Mouse (Mus musculus): ENCODE data around the gene Fkbp1b.
"Not testable (repeated sequence)": the region's sequence is repeated elsewhere in the genome, so short reads cannot be mapped to it uniquely, and the experiment has no call there.

The Fkbp1b gene

DNA sequence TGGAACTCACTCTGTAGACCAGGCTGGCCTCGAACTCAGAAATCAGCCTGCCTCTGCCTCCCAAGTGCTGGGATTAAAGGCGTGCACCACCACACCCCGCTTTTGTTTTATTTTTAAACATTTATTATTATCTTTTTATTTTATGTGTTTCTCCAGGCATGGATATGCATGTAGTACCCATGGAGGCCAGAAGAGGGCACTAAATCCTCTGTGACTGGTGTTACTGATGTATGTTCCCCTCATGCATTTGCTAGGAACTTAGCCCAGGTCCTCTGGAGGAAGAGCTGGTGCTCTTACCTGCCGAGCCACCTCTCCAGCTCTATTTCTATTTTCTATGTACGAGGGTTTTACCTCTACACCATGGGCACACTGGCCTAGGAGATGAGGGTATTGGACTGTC lies 14.8 kb upstream of the Fkbp1b start:
- DNase-seq (ENCODE audit: extremely low read depth, insufficient read length, low spot score): no peak

GRCm38 (mm10) chr12:4843741-4844140 lies 2.4 kb upstream of the Fkbp1b start:
- DNase-seq (ENCODE audit: extremely low read depth, insufficient read length, low spot score): peak; percentile 70

GRCm38 (mm10) chr12:4842890-4843597 lies 1.7 kb upstream of the Fkbp1b start, which contains the start of gene Wdcp:
Wdcp (plus strand) TSS chr12:4843303.
- DNase-seq (ENCODE audit: extremely low read depth, insufficient read length, low spot score): peak; percentile 91

DNA sequence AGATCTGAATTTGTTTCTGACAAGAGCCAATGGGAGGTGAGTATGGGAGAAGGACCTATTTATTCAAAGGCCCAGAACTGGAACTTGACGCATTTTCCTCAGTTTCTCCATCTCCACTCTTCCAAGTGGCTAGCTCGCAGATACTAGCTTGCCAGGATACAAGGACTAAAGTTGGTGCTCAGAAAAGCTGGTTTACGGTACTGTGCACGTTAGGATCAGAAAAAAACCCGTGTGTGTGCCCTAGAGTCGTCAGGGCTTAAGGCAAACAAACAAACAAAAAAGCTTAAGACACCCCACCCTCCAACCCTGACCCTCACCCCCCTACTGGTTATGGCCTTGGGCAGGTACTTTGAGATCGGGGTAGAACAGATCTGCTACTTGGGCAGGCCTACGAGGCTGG lies 1.1 kb upstream of the Fkbp1b start:
- DNase-seq (ENCODE audit: extremely low read depth, insufficient read length, low spot score): no peak

DNA sequence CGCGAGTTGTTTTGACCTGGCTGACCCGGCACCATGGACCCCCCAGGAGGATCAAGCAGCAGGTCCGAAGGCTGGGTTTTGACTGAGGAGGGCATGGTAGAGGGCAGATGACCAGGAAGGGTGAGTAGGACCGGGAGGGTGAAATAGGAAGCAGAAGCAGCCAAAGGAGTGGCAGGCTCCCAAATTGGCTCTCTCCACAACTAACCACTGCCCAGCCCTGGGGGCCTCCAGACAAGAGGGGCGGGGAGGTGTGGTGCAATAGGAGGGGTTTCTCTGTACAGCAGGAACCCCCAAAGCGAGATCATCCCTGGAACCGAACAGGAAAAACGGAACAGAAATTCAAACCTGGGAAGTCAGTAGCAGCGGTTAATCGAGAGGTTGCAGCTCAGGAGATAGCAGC lies 650 bp downstream of the Fkbp1b start:
- no peak for DNase-seq (ENCODE audit: extremely low read depth, insufficient read length, low spot score)

DNA sequence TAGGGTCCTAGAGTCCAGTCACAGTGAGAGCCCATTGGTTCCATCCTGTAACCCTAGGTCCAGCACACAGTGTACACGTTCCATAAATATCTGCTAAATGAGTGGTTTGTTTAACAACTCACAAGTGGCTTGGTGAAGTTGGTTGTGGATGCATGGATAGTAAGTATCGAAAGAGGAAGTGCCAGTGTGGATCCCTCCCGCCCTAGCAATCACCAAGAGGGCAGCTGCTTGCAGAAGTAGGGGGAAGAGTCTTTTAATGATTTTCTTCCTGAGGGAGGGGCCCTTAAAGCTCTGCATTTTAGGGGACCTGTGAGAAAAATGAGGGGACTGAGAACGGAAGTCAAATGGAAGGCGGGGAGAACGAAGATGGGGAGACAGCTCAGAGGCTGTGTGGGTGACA lies 1.4 kb downstream of the Fkbp1b start:
- no peak for DNase-seq (ENCODE audit: extremely low read depth, insufficient read length, low spot score)

DNA sequence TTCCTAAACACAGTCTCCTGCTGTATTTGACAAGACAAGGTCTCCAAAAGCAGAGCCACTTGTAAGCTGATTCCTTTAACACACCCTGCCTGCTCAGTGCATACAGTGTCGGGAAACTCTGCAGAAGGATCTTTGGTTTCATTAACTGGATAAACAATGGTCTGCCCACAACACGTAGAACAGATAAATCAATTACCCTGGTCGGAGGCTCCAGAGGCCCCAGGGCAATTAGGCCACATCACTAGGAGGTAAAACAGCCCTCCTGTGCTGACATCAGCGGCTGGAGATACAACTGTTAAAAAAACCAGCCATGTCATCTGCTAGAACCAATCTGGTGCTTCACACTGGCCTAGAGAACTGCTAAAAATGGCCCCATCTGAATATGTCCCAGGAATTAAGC lies 4.4 kb downstream of the Fkbp1b start:
- DNase-seq (ENCODE audit: extremely low read depth, insufficient read length, low spot score): no peak

GRCm38 (mm10) chr12:4827256-4827655 lies 14.1 kb downstream of the Fkbp1b start:
- DNase-seq (ENCODE audit: extremely low read depth, insufficient read length, low spot score): no peak

- DNase-seq (ENCODE audit: extremely low read depth, insufficient read length, low spot score): peak; percentile 94
Observed at GRCm38 (mm10) chr12:4817361-4818101, 23.9 kb downstream of the Fkbp1b start, which contains the start of gene Sf3b6. Sf3b6 (plus strand) TSS chr12:4817544.

DNA sequence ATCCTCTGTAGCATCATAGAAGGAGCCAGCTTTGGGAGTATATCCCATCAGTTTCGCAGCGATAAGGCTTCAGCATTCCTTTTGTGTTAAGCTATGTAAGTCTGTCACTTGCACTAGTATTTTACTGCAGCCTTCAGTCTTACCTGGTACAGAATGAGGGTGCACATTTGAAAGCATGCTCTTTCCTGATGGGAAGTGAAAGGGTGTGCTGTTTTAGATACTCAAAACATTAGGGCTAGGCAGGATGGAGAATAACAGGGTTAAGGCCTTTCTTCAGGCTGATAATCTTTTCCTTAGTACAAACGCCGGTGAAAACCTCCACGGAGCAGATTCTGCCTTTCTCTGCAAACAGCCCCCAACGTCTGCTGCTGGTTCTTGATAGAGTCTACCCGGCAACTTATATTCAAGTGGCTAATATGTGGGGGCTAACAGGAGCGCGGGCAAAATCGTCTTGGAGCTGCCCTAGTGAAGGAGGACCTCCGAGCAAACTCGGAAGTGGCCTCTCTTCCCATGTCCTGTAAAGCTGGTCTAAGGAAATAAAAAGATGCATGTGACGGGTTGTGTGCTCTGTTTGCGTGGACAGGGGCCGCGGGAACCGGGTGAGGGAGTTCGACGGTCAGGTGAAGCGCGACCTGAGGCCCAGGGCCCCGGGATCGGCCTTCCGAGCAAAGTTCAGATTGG lies 24.6 kb downstream of the Fkbp1b start:
- no peak for DNase-seq (ENCODE audit: extremely low read depth, insufficient read length, low spot score)

- DNase-seq (ENCODE audit: extremely low read depth, insufficient read length, low spot score): no peak
Observed at GRCm38 (mm10) chr12:4813636-4814035, 27.8 kb downstream of the Fkbp1b start.

DNA sequence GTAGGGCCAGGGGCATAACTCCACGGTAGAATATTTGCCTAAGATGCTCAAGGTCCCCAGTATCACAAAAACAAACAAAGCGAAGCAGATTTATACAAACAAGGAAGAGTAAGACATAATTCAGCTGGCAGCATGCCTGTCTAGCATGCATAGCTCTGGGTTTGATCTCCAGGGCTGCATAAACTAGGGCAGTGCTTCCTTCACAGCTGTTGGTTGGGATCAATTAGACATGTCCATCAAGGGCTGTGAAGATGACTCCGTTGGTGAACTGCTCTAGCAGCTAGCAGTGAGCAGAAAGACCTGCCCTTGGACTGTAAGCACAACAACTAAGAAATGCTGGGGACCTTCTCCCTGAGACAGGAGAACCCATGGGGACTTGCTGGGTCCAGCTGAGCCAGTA lies 29.7 kb downstream of the Fkbp1b start:
- DNase-seq (ENCODE audit: extremely low read depth, insufficient read length, low spot score): no peak

GRCm38 (mm10) chr12:4811036-4811435 lies 30.4 kb downstream of the Fkbp1b start:
- DNase-seq (ENCODE audit: extremely low read depth, insufficient read length, low spot score): no peak

GRCm38 (mm10) chr12:4797471-4797870 lies 43.9 kb downstream of the Fkbp1b start:
- DNase-seq (ENCODE audit: extremely low read depth, insufficient read length, low spot score): not testable (repeated sequence)

DNA sequence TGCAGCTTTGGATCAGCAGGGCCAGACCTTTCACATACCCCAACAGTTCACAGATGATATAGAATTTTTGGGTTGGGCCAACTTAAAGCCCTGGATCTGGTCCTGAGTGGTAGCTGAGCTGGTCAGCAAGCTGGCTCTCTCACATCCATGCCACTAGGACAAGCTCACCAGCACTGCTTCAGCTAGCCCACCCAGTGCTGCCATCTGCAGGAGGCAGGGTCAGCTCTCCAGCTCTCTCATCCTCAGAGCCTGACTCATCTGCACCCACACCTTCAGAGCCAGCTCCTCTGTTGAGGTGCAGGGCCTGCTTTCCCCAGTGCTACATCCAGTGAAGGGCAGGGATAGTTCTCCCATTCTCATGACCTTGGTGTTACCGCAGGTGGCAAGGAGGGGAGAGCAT lies 47.7 kb downstream of the Fkbp1b start:
- DNase-seq (ENCODE audit: extremely low read depth, insufficient read length, low spot score): peak; percentile 8

DNA sequence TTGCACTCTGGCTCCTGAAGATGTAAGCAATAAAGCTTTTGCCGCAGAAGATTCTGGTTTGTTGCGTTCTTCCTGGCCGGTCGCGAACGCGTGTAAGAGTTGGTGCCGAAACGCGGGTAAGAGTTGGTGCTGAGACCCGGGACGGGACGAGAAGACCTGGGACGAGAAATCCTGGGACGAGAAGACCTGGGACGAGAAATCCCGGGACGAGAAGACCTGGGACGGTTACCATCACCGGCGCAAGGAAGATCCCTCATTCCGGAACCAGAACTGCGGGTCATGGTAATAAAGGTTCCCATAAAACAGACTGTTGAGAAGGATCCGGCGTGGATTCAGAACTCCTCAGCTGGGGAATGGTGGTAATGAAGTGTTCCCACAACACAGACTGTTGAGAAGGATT lies 53.3 kb downstream of the Fkbp1b start:
- DNase-seq (ENCODE audit: extremely low read depth, insufficient read length, low spot score): not testable (repeated sequence)

GRCm38 (mm10) chr12:4784466-4784865 lies 56.9 kb downstream of the Fkbp1b start:
- no peak for DNase-seq (ENCODE audit: extremely low read depth, insufficient read length, low spot score)

GRCm38 (mm10) chr12:4783598-4783997 lies 57.8 kb downstream of the Fkbp1b start:
- no peak for DNase-seq (ENCODE audit: extremely low read depth, insufficient read length, low spot score)
